Mouse (Mus musculus): ENCODE measurements around the gene Ap5b1. TPM values are rescaled to one million over a fixed set of nuclear protein-coding genes. Genes with fewer than 3 reads are reported as not detected.
A peak's percentile ranks its signal among the peaks of the same experiment; 100 is the strongest.

Gene Ap5b1
- polyA plus RNA-seq, 1 experiment from 2014 or later, result 1.6 TPM

DNA sequence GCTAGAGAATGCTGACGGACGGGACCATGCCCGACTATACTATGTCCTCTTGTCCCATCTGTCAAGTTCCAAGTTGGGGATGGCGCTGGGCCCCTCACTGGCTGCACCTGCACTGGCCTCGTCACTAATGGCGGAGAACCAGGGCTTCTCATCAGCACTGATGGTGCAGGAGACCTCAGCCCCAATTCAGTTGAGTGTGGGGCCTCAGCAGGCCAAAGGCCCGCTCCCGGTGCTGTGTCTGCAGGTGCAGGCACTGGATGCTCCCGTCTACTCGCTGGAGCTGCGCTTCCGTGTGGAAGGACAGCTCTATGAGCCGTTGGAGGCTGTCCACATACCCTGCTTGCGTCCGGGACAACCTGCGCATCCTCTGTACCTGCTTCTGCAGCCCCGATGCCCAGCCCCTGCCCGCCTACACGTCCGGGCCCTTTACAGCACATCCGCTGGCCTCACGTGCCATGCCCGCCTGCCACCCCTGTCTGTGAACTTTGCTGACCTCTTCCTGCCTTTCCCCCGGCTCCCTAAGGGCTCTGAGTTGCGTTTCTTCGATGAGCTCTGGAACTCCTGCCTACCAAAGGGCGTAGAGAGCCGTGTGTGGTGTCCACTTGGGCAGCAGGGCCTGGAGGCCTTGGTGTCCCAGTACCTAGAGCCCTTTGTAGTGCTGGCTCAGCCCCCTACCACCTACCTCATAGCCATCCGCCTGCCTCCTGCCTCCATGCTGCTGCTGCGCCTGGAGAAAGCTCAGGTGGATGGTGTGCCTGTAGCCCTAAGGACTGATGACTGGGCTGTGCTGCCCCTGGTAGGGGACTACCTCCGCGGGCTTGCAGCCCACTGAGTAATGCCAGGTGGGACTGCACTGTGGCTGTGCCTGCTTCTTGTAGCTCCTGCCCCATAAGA lies 2.8 kb downstream of the Ap5b1 start:
- Histone ChIP-seq H3K27me3 (peaks cover 32% of the 10 kb centered on the region), H3K4me2 (no peak overlapping the region), H3K27ac (no peak overlapping the region), H3K9ac (no peak overlapping the region), H3K4me3 (replicated peaks) (no peak overlapping the region), H3K9me3 (no peaks in the 10 kb centered on the region), H3K4me1 (peaks cover 20% of the 10 kb centered on the region), H3K36me3 (replicated peaks) (no peaks in the 10 kb centered on the region)
- no peak for ATAC-seq (ENCODE audit: low FRiP score)
- 89% methylated on average over 32 of the region's 32 CpGs for WGBS

- Histone ChIP-seq H3K36me3 (replicated peaks) (no peaks in the 10 kb centered on the region), H3K27me3 (peaks cover 20% of the 10 kb centered on the region), H3K9me3 (no peaks in the 10 kb centered on the region), H3K9ac (no peak overlapping the region), H3K4me3 (replicated peaks) (no peak overlapping the region), H3K4me2 (no peak overlapping the region), H3K27ac (no peak overlapping the region), H3K4me1 (peaks cover 18% of the 10 kb centered on the region)
- no peak for ATAC-seq (ENCODE audit: low FRiP score)
- 80% methylated on average over 5 of the region's 5 CpGs for WGBS
Measured at GRCm38 (mm10) chr19:5571831-5572230, 4.0 kb downstream of the Ap5b1 start.

DNA sequence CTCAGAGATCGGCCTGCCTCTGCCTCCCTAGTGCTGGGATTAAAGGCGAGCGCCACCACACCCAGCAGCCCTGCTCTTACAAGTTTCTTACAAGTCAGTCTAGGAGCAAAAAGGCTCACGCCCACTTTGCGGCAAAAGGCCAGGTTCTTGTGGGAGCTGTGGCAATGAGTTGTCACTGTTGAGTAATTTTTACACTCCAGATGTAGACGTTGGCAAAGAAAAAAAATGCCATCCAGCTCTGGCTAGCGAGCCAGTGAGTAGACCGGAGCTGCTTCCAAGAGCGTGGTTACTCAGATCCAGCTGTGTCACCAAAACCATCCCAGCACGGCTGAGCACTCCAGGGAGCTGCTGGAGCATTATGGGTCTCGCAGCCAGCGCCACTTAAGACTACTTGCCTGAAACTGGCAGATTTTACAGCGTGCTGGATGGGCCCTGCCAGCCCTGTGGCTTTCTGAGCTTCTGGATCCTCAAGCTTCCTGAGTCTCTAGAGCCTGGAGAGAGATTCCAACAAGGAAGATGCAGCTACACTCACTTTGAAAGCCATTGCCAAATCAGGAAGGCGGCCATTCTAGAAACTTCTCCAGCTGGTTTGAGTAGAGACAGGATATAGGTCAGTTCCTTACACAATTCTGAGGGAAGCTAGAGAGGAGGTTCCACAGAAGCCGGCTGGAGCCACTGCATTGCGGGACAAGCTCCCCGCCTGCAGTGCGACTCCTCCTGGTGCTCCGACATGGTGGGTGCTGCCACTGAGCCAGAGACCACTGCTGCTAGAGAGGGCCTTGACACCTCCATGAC lies 4.7 kb downstream of the Ap5b1 start:
- H3K9ac ChIP-seq, result no peak overlapping the region
- H3K4me1 ChIP-seq, result peaks cover 12% of the 10 kb centered on the region
- H3K4me3 ChIP-seq (replicated peaks), result no peak overlapping the region
- H3K9me3 ChIP-seq, result no peaks in the 10 kb centered on the region
- no peak for ATAC-seq (ENCODE audit: low FRiP score)
- no peak overlapping the region for H3K4me2 ChIP-seq
- H3K27ac ChIP-seq, result no peak overlapping the region
- no peaks in the 10 kb centered on the region for H3K36me3 ChIP-seq (replicated peaks)
- peaks cover 16% of the 10 kb centered on the region; the same call in 1 of the 2 replicates for H3K27me3 ChIP-seq
- WGBS, result 87% methylated on average over 19 of the region's 19 CpGs

GRCm38 (mm10) chr19:5575336-5575735 lies 7.5 kb downstream of the Ap5b1 start:
- 100% methylated on average over 1 of the region's 1 CpGs for WGBS
- no peaks in the 10 kb centered on the region for H3K4me1 ChIP-seq
- H3K4me3 ChIP-seq (replicated peaks), result no peak overlapping the region
- no peaks in the 10 kb centered on the region for H3K36me3 ChIP-seq (replicated peaks)
- H3K9ac ChIP-seq, result no peak overlapping the region
- no peak for ATAC-seq (ENCODE audit: low FRiP score)
- H3K27me3 ChIP-seq, result peaks cover 4% of the 10 kb centered on the region
- H3K4me2 ChIP-seq, result no peak overlapping the region
- no peaks in the 10 kb centered on the region for H3K9me3 ChIP-seq
- no peak overlapping the region for H3K27ac ChIP-seq

GRCm38 (mm10) chr19:5579971-5580370 lies 12.1 kb downstream of the Ap5b1 start:
- no peaks in the 10 kb centered on the region for H3K36me3 ChIP-seq (replicated peaks)
- H3K9me3 ChIP-seq, result no peaks in the 10 kb centered on the region
- H3K4me1 ChIP-seq, result no peaks in the 10 kb centered on the region
- no peak for ATAC-seq (ENCODE audit: low FRiP score)
- H3K27ac ChIP-seq, result no peak overlapping the region
- no peak overlapping the region for H3K4me2 ChIP-seq
- H3K4me3 ChIP-seq (replicated peaks), result no peak overlapping the region
- WGBS, result 67% methylated on average over 4 of the region's 4 CpGs
- H3K27me3 ChIP-seq, result peaks cover 2% of the 10 kb centered on the region; the same call in 1 of the 2 replicates
- no peak overlapping the region for H3K9ac ChIP-seq

GRCm38 (mm10) chr19:5580776-5581175 lies 13.0 kb downstream of the Ap5b1 start:
- Histone ChIP-seq H3K4me1 (no peaks in the 10 kb centered on the region), H3K9ac (no peak overlapping the region), H3K36me3 (replicated peaks) (no peaks in the 10 kb centered on the region), H3K9me3 (no peaks in the 10 kb centered on the region), H3K27ac (no peak overlapping the region), H3K4me3 (replicated peaks) (no peak overlapping the region), H3K27me3 (peaks cover 7% of the 10 kb centered on the region; the same call in 1 of the 2 replicates), H3K4me2 (no peak overlapping the region)
- no peak for ATAC-seq (ENCODE audit: low FRiP score)
- WGBS, result 88% methylated on average over 6 of the region's 6 CpGs

DNA sequence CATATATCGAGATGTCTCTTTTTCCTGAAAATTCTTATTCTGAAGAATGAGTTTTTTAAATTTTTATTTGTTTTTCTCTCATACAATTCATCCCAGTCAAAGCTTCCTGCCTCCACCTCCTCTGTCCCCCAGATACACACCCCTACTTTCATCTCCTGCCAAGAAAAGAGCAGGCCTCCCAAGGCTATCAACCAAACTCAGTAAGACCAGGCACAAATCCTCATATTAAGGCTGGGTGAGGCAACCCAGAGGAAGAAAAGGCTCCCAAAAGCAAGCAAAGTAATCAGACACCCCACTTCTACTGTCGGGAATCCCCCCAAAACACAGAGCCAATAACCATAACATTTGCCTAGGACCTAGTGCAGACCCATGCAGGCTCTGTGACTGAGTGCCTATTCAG lies 14.2 kb downstream of the Ap5b1 start:
- no peak for ATAC-seq (ENCODE audit: low FRiP score)
- 79% methylated on average over 2 of the region's 2 CpGs for WGBS
- no peak overlapping the region for H3K9ac ChIP-seq
- no peak overlapping the region for H3K4me3 ChIP-seq (replicated peaks)
- H3K4me1 ChIP-seq, result no peaks in the 10 kb centered on the region
- no peaks in the 10 kb centered on the region for H3K9me3 ChIP-seq
- no peaks in the 10 kb centered on the region for H3K36me3 ChIP-seq (replicated peaks)
- no peak overlapping the region for H3K4me2 ChIP-seq
- H3K27ac ChIP-seq, result no peak overlapping the region
- H3K27me3 ChIP-seq, result peaks cover 7% of the 10 kb centered on the region; the same call in 1 of the 2 replicates

GRCm38 (mm10) chr19:5589159-5589558 lies 21.3 kb downstream of the Ap5b1 start:
- Histone ChIP-seq H3K27me3 (0 out of 2 replicates have a peak, but pooled peaks cover 5% of the 10 kb centered on the region), H3K36me3 (replicated peaks) (no peaks in the 10 kb centered on the region), H3K4me3 (replicated peaks) (no peak overlapping the region), H3K9ac (no peak overlapping the region), H3K4me1 (no peaks in the 10 kb centered on the region), H3K4me2 (no peak overlapping the region), H3K9me3 (no peaks in the 10 kb centered on the region), H3K27ac (no peak overlapping the region)
- no peak for ATAC-seq (ENCODE audit: low FRiP score)
- WGBS, result 78% methylated on average over 9 of the region's 9 CpGs

- 93% methylated on average over 6 of the region's 6 CpGs for WGBS
- Histone ChIP-seq H3K9me3 (no peaks in the 10 kb centered on the region), H3K27ac (no peak overlapping the region), H3K36me3 (replicated peaks) (no peaks in the 10 kb centered on the region), H3K4me1 (no peaks in the 10 kb centered on the region), H3K27me3 (no peaks in the 10 kb centered on the region), H3K9ac (no peak overlapping the region), H3K4me3 (replicated peaks) (no peak overlapping the region), H3K4me2 (no peak overlapping the region)
- no peak for ATAC-seq (ENCODE audit: low FRiP score)
Measured at GRCm38 (mm10) chr19:5591888-5592287, 24.1 kb downstream of the Ap5b1 start.

DNA sequence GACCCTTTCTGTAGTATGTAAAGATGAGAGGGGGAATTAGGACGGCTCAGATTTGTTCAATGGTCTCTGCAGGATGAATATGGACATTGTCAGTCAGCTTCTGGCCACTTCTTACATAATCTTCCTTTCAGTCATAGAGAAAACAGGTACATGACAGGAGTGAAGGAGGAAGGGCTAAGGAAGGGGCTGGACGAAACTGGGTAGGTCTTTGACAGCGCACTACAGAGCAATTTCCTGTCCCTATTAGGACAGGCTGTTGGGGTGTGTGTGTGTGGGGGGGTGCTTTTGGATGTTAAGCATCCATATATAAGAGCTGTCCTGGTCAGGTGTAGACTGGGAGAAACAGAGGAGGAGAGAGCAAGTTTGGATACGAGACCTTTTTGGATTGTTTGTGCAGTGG lies 31.4 kb downstream of the Ap5b1 start:
- no peak overlapping the region for H3K27ac ChIP-seq
- no peak overlapping the region for H3K4me2 ChIP-seq
- H3K9me3 ChIP-seq, result no peaks in the 10 kb centered on the region
- no peak overlapping the region for H3K4me3 ChIP-seq (replicated peaks)
- no peak for ATAC-seq (ENCODE audit: low FRiP score)
- H3K27me3 ChIP-seq, result no peaks in the 10 kb centered on the region
- peaks cover 14% of the 10 kb centered on the region for H3K36me3 ChIP-seq (replicated peaks)
- peaks cover 17% of the 10 kb centered on the region for H3K4me1 ChIP-seq
- no peak overlapping the region for H3K9ac ChIP-seq
- 81% methylated on average over 4 of the region's 4 CpGs for WGBS

DNA sequence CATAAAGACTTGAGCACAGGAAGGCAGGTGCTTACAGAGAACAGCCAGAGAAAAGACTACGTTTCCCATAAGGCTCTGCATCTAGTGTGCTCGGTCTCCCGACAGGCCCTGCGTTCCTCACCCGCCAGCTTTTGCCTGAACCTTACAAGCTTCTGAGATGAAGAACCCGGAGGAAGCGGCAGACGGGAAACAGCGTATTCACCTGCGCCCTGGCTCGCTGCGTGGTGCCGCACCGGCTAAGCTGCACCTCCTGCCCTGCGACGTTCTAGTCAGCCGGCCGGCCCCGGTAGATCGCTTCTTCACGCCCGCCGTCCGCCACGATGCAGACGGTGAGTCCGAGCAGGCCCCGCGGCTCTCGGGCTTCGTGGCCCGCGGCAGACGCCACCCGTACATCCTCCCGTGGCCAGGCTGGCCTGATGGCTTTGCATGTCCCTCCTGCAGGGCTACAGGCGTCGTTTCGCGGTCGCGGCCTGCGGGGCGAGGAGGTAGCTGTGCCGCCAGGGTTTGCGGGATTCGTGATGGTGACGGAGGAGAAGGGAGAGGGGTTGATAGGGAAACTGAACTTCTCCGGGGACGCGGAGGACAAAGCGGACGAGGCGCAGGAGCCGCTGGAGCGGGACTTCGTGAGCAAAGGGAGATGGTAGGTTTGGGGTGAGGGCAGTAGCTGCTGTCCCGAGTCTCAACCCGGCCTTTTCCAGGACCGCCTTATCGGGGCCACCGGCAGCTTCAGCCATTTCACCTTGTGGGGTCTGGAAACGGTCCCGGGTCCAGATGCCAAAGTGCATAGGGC lies 34.1 kb downstream of the Ap5b1 start, which contains the start of gene Rnaseh2c:
TSS of gene Rnaseh2c (plus strand) at position 122 of the 790 bp plus-strand sequence.
- Histone ChIP-seq H3K4me1 (peaks cover 17% of the 10 kb centered on the region), H3K27ac (peak within 1 kb of the TSS; percentile 88), H3K4me3 (replicated peaks) (peak within 1 kb of the TSS; percentile 93), H3K9ac (peak within 1 kb of the TSS; percentile 98), H3K36me3 (replicated peaks) (peaks cover 42% of the 10 kb centered on the region), H3K27me3 (no peaks in the 10 kb centered on the region), H3K4me2 (peak within 1 kb of the TSS; percentile 83), H3K9me3 (no peaks in the 10 kb centered on the region)
- peak; percentile 91 for ATAC-seq (ENCODE audit: low FRiP score)
- WGBS, result under 1% methylated on average over 64 of the region's 64 CpGs

- no peak overlapping the region for H3K4me2 ChIP-seq
- no peaks in the 10 kb centered on the region for H3K9me3 ChIP-seq
- H3K4me3 ChIP-seq (replicated peaks), result 0 out of 2 replicates have a peak overlapping the region, but pooled peaks have one; percentile 93
- no peak for ATAC-seq (ENCODE audit: low FRiP score)
- no peaks in the 10 kb centered on the region for H3K27me3 ChIP-seq
- no peak overlapping the region for H3K9ac ChIP-seq
- WGBS, result 94% methylated on average over 7 of the region's 7 CpGs
- peaks cover 59% of the 10 kb centered on the region for H3K36me3 ChIP-seq (replicated peaks)
- no peak overlapping the region for H3K27ac ChIP-seq
- H3K4me1 ChIP-seq, result peaks cover 24% of the 10 kb centered on the region
Measured at GRCm38 (mm10) chr19:5603664-5604063, 35.8 kb downstream of the Ap5b1 start.

Measured in forebrain, embryonic 12.5 days (tissue).